Mouse (Mus musculus): ENCODE data around the gene Ltbp4. TPM values are rescaled to one million over a fixed set of nuclear protein-coding genes. Genes with fewer than 3 reads are reported as not detected.

Ltbp4 gene
- total and polyA plus RNA-seq, 3 experiments = 2.9 to 14.2 TPM; not detected in 1

DNA sequence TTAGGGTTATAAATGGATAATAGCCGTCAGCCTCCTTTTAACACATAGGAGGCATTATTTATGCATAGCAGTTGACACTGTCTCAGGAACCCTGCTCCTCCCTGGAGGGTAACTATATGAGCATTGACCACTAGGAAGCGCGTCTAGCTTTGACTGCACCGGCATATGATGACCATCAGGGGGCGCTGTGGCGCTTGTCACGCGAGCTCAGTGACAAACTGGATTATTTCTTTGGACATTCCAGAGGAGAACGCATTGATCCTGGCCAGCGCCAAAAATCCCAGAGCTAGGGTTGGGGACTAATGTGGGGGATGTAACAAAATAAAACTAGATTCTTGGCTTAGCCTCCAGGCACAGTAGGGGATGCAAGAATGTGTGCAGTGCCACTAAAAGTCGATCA is 35.3 kb downstream of the Ltbp4 start (continued):
- TF ChIP-seq CHD1 (IDR thresholded peaks at IDR 0.05; ENCODE audit: low read depth, low read length) = no peak
- no peak for TF ChIP-seq ZMIZ1 (IDR thresholded peaks at IDR 0.05; ENCODE audit: low read depth, low read length)
- no peak for TF ChIP-seq POLR2AphosphoS2 (IDR thresholded peaks at IDR 0.05; ENCODE audit: low read length)
- TF ChIP-seq CHD2 (IDR thresholded peaks at IDR 0.05; ENCODE audit: low read length) = no peak
- TF ChIP-seq KAT2A (conservative IDR thresholded peaks at IDR 0.05; ENCODE audit: low read depth, low read length) = no peak
- TF ChIP-seq TAL1 (IDR thresholded peaks at IDR 0.05; ENCODE audit: low read length) = no peak
- TF ChIP-seq GABPA (IDR thresholded peaks at IDR 0.05; ENCODE audit: low read depth, low read length) = no peak
- TF ChIP-seq ELF1 (IDR thresholded peaks at IDR 0.05; ENCODE audit: low read depth, low read length) = no peak
- TF ChIP-seq ZC3H11A (IDR thresholded peaks at IDR 0.05; ENCODE audit: low read depth, low read length) = peak; percentile 52
- TF ChIP-seq POLR2A (IDR thresholded peaks at IDR 0.05; ENCODE audit: control insufficient read depth in 1 of 2, insufficient read depth in 1 of 2, low read depth in 1 of 2, low read length in 2 of 2, poor library complexity in 1 of 2) = no peak
- no peak for TF ChIP-seq MAFK (IDR thresholded peaks at IDR 0.05; ENCODE audit: borderline replicate concordance, low read depth, low read length)
- TF ChIP-seq MAX (IDR thresholded peaks at IDR 0.05; ENCODE audit: low read length) = no peak
- TF ChIP-seq UBTF (IDR thresholded peaks at IDR 0.05; ENCODE audit: borderline replicate concordance, insufficient read depth, low read depth, low read length) = no peak
- TF ChIP-seq MAZ (IDR thresholded peaks at IDR 0.05; ENCODE audit: low read depth, low read length) = no peak
- no peak for TF ChIP-seq ZKSCAN1 (IDR thresholded peaks at IDR 0.05; ENCODE audit: low read depth, low read length)
- TF ChIP-seq POLR2AphosphoS5 (IDR thresholded peaks at IDR 0.05; ENCODE audit: borderline replicate concordance, low read depth, low read length) = no peak
- no peak for TF ChIP-seq TCF12 (IDR thresholded peaks at IDR 0.05; ENCODE audit: low read depth, low read length)
- TF ChIP-seq ZNF384 (IDR thresholded peaks at IDR 0.05; ENCODE audit: low read depth, low read length) = no peak
- no peak for TF ChIP-seq GATA1 (IDR thresholded peaks at IDR 0.05; ENCODE audit: low read depth, low read length)
- no peak for TF ChIP-seq HCFC1 (IDR thresholded peaks at IDR 0.05; ENCODE audit: low read depth, low read length)

DNA sequence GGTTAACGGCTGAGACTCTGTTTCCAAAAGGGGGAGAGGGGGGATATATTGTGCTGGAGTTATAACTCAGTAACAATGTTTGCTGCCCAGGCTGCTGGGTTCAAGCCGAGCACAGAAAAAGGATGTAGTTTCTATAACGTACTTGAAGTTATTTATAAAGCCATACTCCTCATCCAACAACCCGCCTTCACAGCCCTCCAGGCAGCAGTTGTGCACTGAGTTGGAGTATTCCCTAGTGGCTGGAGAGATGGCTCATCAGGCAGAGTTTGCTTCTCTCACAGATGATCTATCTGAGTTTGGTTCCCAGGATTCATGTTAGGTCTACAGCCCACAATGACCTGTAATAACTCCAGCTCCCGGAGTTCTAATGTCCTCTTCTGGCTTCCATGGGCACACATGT is 36.7 kb downstream of the Ltbp4 start:
- no peak overlapping the region for H3K4me3 ChIP-seq (ENCODE audit: control insufficient read depth in 1 of 2, insufficient read depth in 1 of 2, low read depth in 2 of 2, low read length in 2 of 2)
- no peaks in the 10 kb centered on the region for H3K27me3 ChIP-seq (ENCODE audit: control insufficient read depth in 1 of 2, insufficient read depth in 2 of 2, low read length in 2 of 2)
- H3K36me3 ChIP-seq (ENCODE audit: control insufficient read depth in 1 of 2, insufficient read depth in 2 of 2, low read length in 2 of 2) = no peaks in the 10 kb centered on the region
- H3K4me1 ChIP-seq (ENCODE audit: control insufficient read depth in 1 of 2, insufficient read depth in 2 of 2, low read length in 2 of 2) = no peaks in the 10 kb centered on the region
- no peak overlapping the region for H3K27ac ChIP-seq (ENCODE audit: control insufficient read depth, low read depth, low read length)
- no peaks in the 10 kb centered on the region for H3K9me3 ChIP-seq (replicated peaks; ENCODE audit: insufficient read depth, low read length)
- no peak for DNase-seq (ENCODE audit: low read depth, low spot score)
- no peak overlapping the region for H3K9ac ChIP-seq (ENCODE audit: control insufficient read depth, low read depth, low read length, poor library complexity, severe bottlenecking)
- no peaks in the 10 kb centered on the region for H3K79me2 ChIP-seq (ENCODE audit: control insufficient read depth, insufficient read depth, low read length, poor library complexity)
- no peak for TF ChIP-seq ZKSCAN1 (IDR thresholded peaks at IDR 0.05; ENCODE audit: low read depth, low read length)
- TF ChIP-seq BHLHE40 (IDR thresholded peaks at IDR 0.05; ENCODE audit: borderline replicate concordance, low read depth, low read length) = no peak
- TF ChIP-seq ELF1 (IDR thresholded peaks at IDR 0.05; ENCODE audit: low read depth, low read length) = no peak
- no peak for TF ChIP-seq MYB (IDR thresholded peaks at IDR 0.05; ENCODE audit: low read depth, low read length)
